Mouse (Mus musculus) monocyte, adult 2 months (primary cell): ENCODE results near the gene Plcz1.

Experiments used
- DNase-seq, 2 experiments: peaks; one replicate each; pipeline ENCODE4 v3.0.0; 2022; ENCODE audit warnings: low spot score in 2 of 2, low read depth in 1 of 2

Plcz1 gene

DNA sequence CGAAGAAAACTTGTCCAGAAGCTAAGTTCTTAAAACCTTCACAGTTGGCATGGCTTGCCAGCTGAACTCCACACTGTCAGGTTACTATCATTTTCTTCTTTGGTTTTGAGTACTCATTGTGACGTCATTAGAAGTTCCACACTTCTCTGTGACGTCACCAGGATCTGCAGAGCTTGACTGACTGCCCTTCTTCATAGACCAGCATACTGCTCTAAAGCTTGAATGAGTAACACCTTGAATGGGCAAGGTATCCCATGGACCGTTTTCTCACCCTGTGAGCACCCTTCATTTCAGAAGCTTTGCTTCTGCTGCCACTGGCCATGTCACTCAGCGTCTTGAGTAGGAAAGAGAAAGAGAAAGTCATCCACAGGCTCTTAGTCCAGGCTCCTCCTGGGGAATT is at the start of gene Plcz1:
TSS of gene Plcz1 (minus strand) at position 101 of the 400 bp plus-strand sequence.
- no peak for DNase-seq

DNA sequence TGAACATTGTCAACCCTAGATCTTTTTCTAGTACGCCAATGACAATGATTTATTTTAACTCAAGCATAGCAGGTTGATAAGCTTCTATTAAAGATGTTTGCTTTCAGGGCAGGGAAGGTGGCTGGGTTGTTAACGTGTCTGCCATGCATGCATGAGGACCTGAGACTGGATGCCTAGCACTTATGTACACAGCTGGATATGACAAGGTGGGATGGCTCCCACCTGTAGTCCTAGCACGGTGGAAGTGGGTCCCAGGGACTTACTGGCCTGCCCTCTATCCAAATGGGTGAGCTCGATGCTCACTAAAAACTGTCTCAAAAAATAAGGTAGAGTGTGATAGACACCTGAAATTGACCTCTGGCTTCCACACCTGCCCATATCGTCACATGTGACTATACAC is 48.6 kb upstream of the Plcz1 start:
- DNase-seq = no peak

DNA sequence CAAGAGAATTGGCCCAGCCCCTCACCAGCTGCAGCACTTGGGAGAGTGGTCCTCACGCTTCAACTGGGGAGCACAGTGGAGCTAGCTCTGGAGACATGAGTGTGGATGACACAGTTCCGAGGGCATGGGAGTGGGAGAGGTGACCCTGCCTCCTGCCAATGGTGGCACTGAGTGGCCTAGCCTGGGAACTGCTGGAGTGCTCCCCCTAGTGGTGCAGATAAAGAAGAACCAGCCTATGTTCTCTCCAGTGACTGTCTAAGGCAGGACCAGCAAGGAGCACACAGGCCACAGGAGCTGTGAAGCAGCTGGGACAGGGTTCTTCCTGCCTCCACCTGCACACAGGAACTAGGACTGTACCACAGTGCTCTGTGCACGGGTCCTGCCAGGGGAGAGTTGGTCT is 40.5 kb upstream of the Plcz1 start:
- no peak for DNase-seq

DNA sequence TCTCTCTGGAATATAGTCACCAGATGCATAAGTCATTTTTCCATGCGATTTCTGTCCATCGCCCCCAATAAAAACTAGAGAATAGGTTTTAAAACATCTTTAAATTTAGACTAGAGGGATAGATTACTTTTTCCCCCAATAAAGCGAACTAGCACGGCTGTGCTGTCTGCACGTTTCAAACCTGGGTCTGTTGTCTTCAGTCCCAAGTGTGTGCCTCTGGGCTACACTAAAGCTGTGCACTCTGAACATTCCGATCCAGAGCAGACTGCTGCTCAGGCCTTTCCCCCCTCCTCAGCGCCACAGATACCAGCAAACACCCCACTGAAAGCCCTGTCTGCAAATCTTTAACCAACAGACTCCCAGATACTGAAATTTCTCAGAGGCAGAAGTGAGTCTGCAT is 39.7 kb upstream of the Plcz1 start:
- DNase-seq = no peak

DNA sequence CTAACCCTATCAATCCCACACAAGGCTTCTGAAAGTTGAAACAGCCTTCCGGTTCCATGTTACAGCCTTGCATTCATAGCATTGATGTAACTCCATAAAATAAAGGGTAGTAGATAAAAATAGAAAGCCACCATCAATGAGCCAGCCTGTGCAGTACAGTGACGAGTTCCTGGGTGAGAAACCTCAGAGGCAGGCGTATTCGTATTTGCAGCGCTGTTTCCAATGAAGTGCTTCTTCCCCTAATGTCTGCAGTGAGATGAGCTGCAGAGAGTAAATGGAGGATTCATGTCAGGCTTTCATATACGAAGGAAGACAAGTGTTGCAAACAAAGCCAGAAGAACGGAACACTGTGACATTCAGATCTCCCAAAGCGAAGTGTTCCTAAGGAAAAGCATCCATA is 27.9 kb upstream of the Plcz1 start:
- no peak for DNase-seq

DNA sequence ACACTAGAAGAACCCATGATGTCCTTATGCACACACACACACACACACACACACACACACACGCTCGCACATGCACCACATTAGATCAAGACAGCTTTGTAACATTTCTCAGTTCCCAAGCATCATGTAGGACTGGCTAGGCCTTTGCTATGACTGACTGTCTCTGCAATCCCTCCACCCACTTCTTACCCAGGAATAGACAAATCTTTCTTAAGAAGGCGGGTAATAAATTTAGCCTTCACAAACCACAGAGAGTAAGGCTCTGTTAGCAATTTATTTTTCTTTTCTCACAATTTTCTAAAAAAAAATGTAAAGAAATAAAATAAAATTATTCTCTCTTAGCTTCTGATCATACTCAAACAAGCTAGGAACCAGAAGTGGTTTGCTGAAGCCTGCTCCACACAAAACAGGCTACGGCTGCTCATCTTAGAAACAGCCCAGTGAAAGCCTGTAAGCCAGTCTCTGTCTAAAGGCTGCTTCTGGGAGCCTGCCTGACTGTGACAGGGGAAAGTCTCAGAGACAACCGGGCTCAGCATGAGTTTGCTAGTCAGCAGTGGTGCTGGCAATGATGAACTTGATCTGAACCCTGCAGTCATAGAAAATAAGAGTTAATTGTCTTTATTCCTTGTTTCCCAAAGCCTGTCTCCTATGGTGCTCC is 13.1 kb upstream of the Plcz1 start:
- DNase-seq = no peak

DNA sequence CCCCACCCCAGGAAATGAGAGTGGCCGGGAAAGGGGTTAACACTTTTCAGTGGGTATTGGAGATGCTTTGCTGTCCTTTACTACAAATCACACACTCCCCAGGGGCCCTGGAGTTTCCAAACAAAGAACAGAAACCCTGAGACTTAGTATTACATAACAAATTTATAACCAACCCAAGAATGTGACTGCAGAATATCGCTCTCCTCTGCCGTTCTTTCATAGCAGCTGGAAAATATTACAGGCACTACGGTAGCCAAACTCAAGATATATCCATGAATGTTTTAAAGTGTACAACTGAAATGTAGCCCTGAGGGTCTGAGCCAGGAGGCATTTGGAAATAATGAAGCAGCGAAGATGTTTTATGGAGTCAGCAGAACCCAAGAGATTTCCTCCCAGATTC is 10.2 kb upstream of the Plcz1 start:
- no peak for DNase-seq

DNA sequence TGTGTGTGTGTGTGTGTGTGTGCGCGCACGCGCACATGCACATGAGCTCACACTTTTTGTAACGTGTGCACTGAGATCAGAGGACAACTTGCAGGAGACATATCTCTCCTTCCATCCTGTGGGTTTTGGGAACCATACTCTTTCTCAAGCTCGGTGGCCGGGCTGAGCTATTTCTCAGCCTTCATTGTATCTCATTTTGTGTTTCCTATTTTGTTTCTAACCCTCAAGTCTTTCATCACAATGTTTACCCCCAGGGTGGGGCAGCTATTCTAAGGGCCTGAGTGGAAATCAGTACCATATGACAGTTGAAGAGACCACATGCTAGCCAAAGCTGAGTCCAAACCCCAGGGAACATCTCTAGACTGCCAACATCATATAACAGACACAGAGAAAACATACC is 305 bp downstream of the Plcz1 start, which contains the start of gene Capza3:
TSS of gene Capza3 (plus strand) at position 301 of the 400 bp plus-strand sequence.
- DNase-seq = no peak

DNA sequence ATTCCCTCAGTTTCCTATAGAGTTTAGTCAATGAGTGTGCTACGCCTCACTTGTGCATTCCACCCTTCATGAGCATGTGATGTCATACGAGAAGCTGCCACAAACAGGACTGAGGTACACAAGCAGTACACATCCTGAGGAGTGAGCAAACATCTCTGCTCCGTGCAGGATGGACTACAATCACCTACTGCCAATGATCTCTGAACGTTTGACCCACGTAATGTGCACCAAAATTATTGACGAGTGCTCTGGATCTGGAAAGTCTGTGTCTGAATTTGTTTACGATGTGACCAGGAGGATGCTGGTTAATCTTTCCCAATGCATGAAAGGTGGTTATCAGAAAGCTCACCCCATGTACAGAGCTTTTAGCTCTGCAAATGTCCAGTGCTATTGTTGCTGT is 16.9 kb downstream of the Plcz1 start:
- DNase-seq = no peak

DNA sequence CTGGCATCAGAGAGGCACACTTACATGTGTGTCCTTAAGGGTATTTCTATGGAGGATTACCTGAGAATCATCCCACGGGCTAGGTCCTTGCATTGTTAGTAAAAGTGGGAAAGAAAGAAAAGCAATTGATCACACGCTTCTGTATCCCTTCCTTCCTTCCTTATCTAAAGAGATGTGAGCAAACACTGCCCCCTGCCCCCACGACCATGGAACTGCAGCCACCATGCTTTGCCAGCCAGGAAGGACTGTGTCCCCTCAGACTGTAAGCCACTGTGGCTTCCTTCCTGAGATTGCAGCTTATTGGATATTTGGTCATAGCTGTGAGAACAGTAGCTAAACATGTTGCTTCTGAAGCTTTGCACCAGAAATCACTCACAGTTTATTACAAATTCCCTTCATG is 36.1 kb downstream of the Plcz1 start:
- DNase-seq = no peak

DNA sequence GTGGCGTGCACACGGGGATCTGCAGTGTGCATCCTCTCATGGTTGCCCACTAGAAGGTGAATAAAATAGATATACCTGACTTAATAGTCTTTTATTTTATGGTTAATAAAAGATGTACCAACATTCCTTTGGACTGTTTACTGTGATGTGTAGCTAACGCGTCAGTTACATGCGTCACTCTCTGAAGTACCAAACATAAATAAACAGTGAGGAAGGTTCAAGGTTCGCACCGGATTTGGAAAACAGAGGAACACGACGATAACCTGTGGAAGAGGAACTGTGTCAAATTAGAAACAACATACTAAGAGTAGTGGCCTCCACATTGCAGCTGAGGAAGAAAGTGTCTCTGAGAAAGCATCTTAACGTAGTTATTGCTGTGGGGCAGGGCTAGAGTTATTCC is 51.7 kb downstream of the Plcz1 start:
- DNase-seq = no peak

DNA sequence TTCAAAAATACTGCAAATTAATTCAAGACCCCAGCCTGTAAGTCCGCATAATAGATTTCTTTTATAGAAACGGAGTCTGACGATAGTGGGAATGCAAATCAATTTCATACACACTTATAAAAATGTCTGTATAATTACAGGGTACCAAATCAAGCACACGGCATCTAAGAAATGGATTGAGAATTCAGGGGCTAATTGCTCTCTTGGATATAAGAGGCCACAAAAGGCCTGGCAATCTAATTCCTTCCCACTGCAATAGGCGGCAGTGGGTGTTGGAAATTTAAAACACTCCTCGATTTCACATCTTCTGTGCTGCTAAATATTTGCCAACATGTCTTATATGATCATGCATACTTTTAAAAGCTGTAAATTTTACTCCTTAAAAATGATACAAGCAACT is 52.2 kb downstream of the Plcz1 start:
- DNase-seq = no peak

DNA sequence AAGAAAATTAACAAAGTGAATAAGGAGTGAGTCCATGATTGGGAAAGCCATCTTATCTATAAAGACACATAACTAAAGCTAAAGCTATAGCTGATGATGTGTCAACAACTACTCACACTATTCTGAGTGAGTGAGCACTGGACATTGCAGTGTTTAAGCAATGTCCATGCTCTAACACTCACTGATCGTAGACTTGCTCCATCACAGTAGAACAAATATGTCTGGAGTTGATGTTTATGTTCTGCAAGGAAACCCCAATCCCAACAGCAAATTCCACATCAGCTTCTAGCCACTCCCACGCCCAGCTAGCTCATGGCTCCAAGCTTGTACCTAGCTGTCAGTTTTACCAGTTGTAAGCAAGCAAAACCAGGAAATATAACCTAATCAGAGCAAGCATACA is 54.7 kb downstream of the Plcz1 start:
- no peak for DNase-seq

DNA sequence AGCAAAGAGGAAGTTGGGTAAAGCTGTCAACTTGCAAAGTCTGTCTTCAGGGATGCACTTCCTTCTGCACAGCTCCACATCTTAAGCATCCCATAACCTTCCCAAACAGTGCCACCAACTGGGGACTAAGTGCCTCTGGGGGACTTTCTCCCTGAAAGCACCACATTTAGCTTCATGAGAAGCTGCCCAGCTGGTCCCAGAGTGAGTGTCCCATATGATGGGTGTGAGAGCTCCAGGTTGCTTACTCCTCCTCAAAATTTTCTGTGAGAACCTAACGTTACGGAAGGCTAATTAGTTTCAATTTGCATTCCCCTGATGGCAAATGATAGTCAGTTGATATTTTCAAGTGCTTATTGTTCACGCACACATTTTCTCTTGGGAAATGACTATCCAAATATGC is 57.2 kb downstream of the Plcz1 start:
- DNase-seq = no peak

DNA sequence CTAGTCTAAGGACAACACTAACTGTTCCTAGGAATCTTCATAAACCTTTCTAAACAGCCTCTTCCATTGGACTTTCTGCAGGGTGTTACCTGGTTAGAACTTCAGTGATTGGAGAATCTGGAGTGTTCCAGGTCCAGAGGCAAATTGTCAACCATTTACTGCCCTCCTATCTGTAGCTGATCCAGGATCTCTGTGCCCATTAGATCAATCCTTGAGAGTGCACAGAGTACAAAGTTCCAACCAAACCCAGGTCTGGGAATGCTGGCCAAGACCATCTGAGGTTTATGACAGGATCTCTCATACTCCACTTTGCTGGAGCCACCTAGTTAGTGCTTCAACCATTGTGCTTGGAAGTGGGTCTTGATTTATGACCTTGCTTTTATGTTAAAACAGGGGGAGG is 60.2 kb downstream of the Plcz1 start:
- no peak for DNase-seq

DNA sequence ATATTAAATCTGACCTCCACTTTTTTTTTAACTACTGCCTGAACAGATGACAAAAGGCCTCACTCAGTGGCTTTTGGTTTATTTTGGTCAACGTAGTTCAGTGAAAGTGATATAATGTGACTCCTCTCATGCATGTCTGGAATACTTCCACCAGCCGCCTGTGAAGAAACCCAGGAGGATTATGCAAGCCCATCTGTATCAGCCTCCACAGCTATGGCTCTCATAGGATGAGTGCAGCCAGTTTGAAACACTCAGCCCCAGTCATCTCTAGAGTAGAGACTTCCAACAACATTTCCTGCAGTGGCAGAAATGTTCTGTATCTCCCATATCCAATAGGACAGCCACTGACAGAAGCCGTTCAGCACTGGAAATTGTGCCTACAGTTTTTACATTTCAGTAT is 63.1 kb downstream of the Plcz1 start:
- no peak for DNase-seq

DNA sequence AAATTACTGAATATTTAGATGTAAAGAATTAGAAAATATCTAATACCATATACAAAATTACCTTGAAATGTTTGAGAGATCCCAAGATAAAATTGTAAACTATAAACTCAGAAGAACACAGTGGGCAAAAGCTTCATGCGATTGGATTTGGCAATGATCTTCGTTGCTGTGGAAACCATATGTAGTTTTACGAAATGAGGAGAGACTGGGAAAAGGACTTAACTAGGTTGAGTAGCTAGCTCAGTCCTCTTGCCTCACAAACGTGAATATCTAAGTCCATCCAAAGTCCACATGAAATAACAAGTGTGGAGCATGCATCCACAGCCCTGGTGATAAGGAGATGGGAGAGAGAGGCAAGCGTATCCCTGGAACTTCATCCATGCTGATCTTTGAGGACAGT is 66.6 kb downstream of the Plcz1 start:
- no peak for DNase-seq

DNA sequence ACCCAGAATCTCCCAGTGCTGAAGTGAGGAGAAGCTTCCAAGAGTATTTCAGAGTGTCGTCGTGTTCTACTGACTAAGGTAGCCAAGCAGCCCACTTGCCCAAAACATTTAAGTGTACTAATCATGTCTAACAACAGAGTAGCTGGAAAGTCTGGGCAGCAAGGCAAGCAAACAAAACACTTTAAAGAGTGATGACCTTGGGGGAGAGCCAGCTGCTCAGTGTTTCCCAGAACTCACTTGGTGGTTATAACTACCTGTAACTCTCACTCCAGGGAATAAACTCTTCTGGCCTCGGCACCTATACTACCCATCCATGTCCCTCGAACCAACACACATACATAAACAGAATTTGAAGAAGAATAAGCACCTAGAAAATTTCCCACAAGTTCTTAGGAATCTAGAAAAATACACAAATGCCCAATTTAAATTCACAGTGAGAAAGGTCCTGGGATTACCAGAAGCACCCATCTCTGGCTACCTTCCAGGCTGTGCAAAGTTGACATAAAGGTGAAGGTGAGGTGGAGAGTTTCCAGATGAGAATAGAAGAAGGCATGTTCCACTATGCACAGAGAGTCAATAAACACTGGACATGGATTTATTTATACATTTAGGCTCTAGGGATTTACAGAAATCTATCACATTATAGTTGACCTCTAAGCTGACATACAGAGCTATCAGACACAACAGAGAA is 69.5 kb downstream of the Plcz1 start:
- DNase-seq = no peak

DNA sequence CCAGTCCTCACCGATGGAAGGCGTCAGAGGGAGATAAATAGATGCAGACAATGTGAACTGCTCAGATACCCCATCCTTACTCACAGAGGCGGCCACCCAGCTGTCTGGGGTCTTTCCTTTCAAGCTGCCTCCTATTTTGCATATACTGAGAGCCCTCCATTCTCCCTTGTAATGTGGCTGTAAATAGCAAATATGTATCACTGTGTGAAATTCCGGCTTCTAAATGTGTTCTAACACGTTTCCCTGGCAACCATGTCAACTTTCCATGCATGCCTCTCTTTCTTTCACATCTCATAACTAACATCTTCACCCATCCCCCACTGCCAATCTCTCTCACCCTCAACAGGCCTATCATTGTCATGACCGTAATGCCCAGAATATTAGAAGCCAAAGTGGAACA is 74.6 kb downstream of the Plcz1 start:
- DNase-seq = no peak

DNA sequence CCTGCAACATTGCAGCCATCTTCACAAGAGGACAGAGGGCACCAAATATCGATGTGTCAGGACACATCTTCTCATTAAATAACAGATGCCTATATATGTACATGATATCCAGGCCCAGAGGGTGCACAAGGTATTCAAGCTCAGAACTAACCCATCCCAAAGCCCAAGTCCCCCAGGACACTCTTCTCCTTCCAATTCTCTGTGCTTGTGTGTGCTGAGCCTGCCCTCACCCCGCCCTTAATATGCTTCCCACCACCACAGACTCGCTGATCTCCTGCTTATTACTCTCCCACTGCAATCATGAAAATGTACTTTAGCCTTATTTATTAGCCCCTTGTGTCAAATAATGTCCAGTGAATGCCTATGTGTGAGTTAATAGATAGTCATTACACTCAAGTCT is 76.4 kb downstream of the Plcz1 start:
- no peak for DNase-seq

DNA sequence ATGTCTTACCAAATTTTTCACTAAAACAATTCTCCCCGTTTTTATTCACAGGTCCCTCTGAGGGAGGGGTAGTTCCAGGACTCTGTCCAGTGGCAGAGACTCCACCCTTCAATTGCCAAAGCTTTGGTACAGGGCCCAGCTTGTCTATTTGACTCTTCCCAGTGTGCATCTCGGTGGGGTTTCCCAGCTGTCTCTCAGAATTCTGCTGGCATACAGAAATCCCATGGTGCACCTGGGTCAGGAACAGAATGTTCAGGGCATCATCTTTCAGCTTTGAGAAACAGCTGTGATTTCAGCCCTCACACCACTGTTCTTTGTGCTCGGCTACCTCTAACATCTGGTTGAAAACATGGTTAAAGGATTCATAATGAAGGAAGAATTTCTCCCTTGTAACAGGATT is 77.5 kb downstream of the Plcz1 start:
- no peak for DNase-seq

DNA sequence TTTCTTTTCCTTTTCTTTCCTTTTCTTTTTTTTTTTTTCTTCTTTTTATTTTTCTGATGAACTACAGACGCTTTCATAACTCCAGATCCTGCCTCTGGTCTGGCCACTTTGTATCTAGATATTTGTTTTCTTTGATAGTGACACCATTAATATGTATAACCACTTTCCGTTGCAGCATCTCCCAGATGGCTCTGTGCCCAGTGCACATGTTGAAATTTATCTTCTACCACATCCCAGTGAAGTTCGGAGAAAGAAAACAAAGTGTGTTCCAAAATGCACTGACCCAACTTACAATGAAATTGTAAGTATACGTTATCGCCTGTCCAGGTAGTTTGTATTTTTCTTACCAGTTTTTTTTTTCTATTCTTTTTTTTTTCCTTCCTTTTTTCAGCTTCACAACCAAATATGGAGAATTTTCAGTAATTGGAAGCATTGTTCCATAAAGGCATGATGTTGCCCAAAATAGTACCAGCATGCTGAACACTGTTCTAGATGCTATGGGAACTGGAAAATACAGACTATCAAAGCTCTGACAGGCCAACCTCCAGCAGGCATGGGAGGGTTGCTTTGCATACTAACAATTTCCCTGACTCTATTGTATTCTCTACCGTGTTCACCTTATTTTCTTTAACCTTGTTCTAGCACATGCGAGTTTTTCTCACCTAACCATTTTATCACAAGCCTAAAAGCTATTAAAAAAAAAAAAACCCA is 83.6 kb downstream of the Plcz1 start:
- DNase-seq = no peak

DNA sequence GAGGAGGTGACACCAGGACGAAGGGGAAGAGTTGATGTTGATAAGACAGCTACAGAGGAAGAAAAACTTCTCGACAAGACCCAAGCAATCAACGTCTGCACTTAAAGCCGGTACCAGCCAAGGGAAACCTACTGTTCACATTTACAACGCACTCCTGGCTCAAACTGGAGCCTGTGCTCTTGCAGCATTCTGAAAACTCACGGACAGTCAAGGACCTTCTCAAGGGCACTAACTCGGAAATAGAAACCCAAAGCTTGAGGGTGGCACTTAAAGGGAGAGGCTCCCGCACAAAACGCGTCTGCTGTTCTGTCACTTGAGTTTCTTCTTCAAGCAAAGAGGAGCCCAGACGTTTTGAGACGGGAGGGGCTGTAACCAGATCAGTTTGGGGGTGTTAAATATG is 87.7 kb downstream of the Plcz1 start:
- DNase-seq = no peak
